Mouse (Mus musculus): ENCODE measurements around the gene Nop16.

GRCm38 (mm10) chr13:54603501-54603900 lies 13.6 kb upstream of the Nop16 start:
- TF ChIP-seq CTCF (conservative IDR thresholded peaks at IDR 0.05; ENCODE audit: low read length): no peak
- no peak for TF ChIP-seq POU5F1 (IDR thresholded peaks at IDR 0.05; ENCODE audit: borderline replicate concordance, low read length)
